Mouse (Mus musculus) heart, embryonic 13.5 days (tissue): Measurements from ENCODE around the gene Gm11213. TPM values are rescaled to one million over a fixed set of nuclear protein-coding genes. Genes with fewer than 3 reads are reported as not detected.

Experiments used
- ATAC-seq: fragments of 200-750 bp; cut with Nextera tagmentation; 2 replicates; pipeline ENCODE4 v1.8.0; 2017; ENCODE audit warnings: moderate TSS enrichment; ENCODE audit not compliant: insufficient number of reproducible peaks, low FRiP score, low TSS enrichment; ENCODE audit errors: extremely low read depth
- H3K27ac ChIP-seq: fragments of 300-500 bp; sonication (generic); replicated peaks from 2 replicates; pipeline ENCODE4 v1.5.1; 2015; ENCODE audit warnings: moderate library complexity, mild to moderate bottlenecking, inconsistent platforms
- H3K27me3 ChIP-seq: fragments of 300-500 bp; sonication (generic); replicated peaks from 2 replicates; pipeline ENCODE4 v1.6.1; 2015; ENCODE audit warnings: mild to moderate bottlenecking, inconsistent platforms
- H3K36me3 ChIP-seq: fragments of 300-500 bp; sonication (generic); 2 replicates; pipeline ENCODE4 v1.6.1; 2015; ENCODE audit warnings: mild to moderate bottlenecking, inconsistent platforms
- H3K4me1 ChIP-seq: fragments of 300-500 bp; sonication (generic); 2 replicates; pipeline ENCODE4 v1.6.1; 2015; ENCODE audit warnings: inconsistent platforms
- H3K4me2 ChIP-seq: fragments of 300-500 bp; sonication (generic); 2 replicates; pipeline ENCODE4 v1.6.1; 2015; ENCODE audit warnings: inconsistent platforms, mild to moderate bottlenecking, moderate library complexity
- H3K4me3 ChIP-seq: fragments of 300-500 bp; sonication (generic); 2 replicates; pipeline ENCODE4 v1.5.1; 2015; ENCODE audit warnings: moderate library complexity, mild to moderate bottlenecking, inconsistent platforms
- H3K9ac ChIP-seq: fragments of 300-500 bp; sonication (generic); 2 replicates; pipeline ENCODE4 v1.6.1; 2015; ENCODE audit warnings: inconsistent platforms, mild to moderate bottlenecking, moderate library complexity
- H3K9me3 ChIP-seq: fragments of 300-500 bp; sonication (generic); 2 replicates; pipeline ENCODE4 v1.6.1; 2016; ENCODE audit warnings: inconsistent platforms
- WGBS: fragments of 180-500 bp; shearing (Covaris S2); methylation state at CpG from one replicate; pipeline ENCODE4 v1.1.7; 2015; ENCODE audit warnings: mixed read lengths; 5-methylcytosine and 5-hydroxymethylcytosine counted together
- polyA plus RNA-seq: library from polyadenylated mRNA; unstranded; fragments of >200 nt; fragmentation: Nextera tagmentation; extraction: Ambion mirVana; gene quantifications from 2 replicates; pipeline ENCODE4 v1.2.1, GENCODE M21; 2015

Gene Gm11213
- polyA plus RNA-seq, 1 experiment from 2014 or later = not detected

DNA sequence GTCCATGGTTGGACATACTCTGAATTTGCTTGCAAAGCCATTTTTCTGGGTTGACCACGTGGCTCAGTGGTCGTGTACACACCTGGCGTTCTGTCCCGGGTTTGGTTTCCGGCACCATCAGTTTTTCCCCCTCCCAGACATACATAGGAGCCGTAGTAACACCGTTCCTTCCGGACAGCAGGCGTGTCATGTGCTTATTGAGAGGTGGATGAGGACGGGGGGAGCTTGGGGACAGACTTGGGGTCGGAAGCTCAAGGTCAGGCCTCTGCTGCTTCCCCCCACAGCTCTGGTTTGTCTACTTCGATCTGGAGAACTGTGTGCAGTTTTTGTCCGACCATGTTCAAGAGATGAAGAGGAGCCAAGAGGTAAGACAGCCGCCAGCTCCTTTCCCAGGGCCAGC, 25.4 kb downstream of the Gm11213 start:
- Histone ChIP-seq H3K4me2 (no peak overlapping the region), H3K4me1 (no peaks in the 10 kb centered on the region), H3K4me3 (no peak overlapping the region), H3K9me3 (0 out of 2 replicates have a peak, but pooled peaks cover 6% of the 10 kb centered on the region), H3K27me3 (no peaks in the 10 kb centered on the region), H3K36me3 (peaks cover 9% of the 10 kb centered on the region), H3K9ac (no peak overlapping the region), H3K27ac (no peak overlapping the region)
- WGBS = 84% methylated on average over 14 of the region's 14 CpGs
- ATAC-seq = no peak

DNA sequence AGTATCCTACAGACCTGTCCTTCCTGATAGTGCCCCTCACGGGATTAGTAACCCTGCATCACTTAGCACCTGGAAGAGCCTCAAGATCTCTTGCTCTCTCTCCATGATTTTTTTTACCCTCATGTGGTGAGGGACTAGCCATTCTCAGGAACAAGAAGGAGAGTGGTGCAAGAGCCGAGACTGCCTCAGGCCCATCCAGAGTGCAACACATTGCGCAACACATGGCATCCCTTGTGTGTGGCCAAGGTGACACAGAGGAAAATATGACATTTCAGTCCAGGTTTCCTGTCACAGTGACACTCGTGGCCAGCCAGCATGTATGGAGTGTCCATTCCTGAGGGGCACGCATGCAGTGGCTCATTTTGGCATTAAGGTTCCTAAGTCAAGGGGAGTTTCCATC, 32.4 kb downstream of the Gm11213 start:
- H3K4me1 ChIP-seq = peaks cover 11% of the 10 kb centered on the region; the same call in 1 of the 2 replicates
- no peak overlapping the region for H3K9ac ChIP-seq
- no peaks in the 10 kb centered on the region for H3K27me3 ChIP-seq
- H3K9me3 ChIP-seq = 0 out of 2 replicates have a peak, but pooled peaks cover 12% of the 10 kb centered on the region
- H3K36me3 ChIP-seq = peaks cover 23% of the 10 kb centered on the region
- 77% methylated on average over 5 of the region's 5 CpGs for WGBS
- ATAC-seq = no peak
- H3K4me2 ChIP-seq = no peak overlapping the region
- no peak overlapping the region for H3K4me3 ChIP-seq
- H3K27ac ChIP-seq = no peak overlapping the region

DNA sequence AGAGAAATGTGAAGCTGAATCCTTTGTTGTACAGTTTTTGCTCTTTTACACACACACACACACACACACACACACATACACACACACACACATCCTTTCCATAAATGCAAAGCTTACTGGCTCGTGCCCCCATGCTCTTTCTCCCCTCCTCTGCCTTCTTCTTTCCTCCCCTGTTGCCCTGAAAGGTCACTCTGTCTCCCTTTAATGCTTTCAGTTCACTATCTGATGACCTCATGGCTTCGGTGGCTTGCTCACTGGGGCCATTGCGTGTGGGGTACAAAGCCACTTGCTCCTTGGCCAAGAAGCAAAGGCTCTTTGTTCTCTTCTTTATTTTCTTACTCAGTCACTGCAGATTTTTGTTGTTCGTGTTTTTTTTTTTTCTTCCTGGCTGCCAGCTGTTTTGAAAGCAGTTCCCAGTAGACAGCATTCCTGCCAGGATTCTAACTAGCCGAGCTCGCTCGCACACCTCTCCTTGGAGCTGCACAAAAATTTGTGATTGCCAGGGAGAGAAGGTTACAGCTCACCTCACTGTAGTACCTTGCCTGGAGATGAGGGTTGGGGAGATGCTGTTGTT, 34.8 kb downstream of the Gm11213 start:
- WGBS = 50% methylated on average over 7 of the region's 7 CpGs
- no peak overlapping the region for H3K27ac ChIP-seq
- H3K9ac ChIP-seq = no peak overlapping the region
- no peak overlapping the region for H3K4me2 ChIP-seq
- 0 out of 2 replicates have a peak, but pooled peaks cover 7% of the 10 kb centered on the region for H3K9me3 ChIP-seq
- no peak for ATAC-seq
- peaks cover 11% of the 10 kb centered on the region; the same call in 1 of the 2 replicates for H3K4me1 ChIP-seq
- H3K27me3 ChIP-seq = no peaks in the 10 kb centered on the region
- H3K4me3 ChIP-seq = no peak overlapping the region
- H3K36me3 ChIP-seq = peaks cover 28% of the 10 kb centered on the region

DNA sequence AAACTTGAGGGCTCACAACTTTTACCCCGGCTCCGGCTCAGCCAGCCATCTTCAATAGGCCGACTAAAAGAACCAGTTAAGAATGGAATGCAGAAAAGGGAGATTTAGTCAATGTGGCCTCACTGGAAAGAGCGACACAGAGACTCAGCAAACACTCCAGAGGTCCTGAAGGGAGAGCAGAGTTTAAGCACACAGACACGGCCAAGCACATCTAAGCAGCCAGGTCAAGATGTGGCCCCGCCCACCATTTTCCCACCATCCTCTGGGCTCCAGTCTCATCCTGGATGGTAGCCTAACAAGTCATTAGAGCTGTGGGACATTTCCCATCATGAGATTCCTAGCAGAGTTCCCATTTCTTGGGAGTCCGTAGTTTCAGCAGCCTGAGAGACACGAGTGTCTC, 35.7 kb downstream of the Gm11213 start:
- no peak overlapping the region for H3K27ac ChIP-seq
- 78% methylated on average over 8 of the region's 8 CpGs for WGBS

DNA sequence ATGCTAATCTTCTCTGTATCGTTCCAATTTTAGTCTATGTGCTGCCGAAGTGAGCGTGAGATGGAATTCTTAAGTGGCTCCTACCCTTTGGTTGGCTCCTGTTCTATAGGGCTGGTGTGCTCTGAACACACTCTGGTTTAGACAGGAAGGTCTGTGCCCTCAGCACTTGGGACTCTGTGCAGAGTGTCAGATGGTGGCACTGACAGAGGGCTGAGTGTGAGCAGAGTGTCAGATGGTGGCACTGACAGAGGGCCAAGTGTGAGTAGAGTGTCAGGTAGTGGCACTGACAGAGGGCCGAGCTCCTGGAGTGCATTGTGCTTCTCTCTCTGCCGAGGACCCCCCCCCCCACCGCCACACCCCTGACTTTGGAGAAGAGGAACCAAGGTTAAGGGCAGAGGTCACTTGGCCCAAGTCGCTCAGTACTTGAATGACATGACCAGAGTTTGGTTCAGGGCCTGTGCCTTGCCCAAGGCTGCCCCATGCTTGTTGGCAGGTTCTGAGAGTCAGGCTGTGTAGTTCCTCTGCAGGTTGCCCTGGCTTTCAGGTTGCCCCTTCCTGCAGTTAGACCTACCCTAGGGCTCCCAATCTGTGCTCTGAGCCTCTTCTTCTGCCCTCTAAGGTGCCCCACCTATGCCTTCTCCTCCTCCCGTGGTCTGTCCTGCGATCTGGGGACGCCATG, 37.2 kb downstream of the Gm11213 start:
- Histone ChIP-seq H3K36me3 (peaks cover 18% of the 10 kb centered on the region), H3K4me3 (no peak overlapping the region), H3K9me3 (no peaks in the 10 kb centered on the region), H3K4me1 (peaks cover 11% of the 10 kb centered on the region; the same call in 1 of the 2 replicates), H3K4me2 (no peak overlapping the region), H3K27me3 (no peaks in the 10 kb centered on the region), H3K27ac (no peak overlapping the region), H3K9ac (no peak overlapping the region)
- no peak; the same call in 1 of the 2 replicates for ATAC-seq
- 61% methylated on average over 10 of the region's 10 CpGs for WGBS

More for the DNA sequence above, 35.7 kb downstream of the Gm11213 start:
- H3K4me2 ChIP-seq = no peak overlapping the region
- peaks cover 28% of the 10 kb centered on the region for H3K36me3 ChIP-seq
- H3K9ac ChIP-seq = no peak overlapping the region
- ATAC-seq = no peak
- H3K4me3 ChIP-seq = no peak overlapping the region
- H3K27me3 ChIP-seq = no peaks in the 10 kb centered on the region
- H3K9me3 ChIP-seq = 0 out of 2 replicates have a peak, but pooled peaks cover 7% of the 10 kb centered on the region
- peaks cover 11% of the 10 kb centered on the region; the same call in 1 of the 2 replicates for H3K4me1 ChIP-seq

DNA sequence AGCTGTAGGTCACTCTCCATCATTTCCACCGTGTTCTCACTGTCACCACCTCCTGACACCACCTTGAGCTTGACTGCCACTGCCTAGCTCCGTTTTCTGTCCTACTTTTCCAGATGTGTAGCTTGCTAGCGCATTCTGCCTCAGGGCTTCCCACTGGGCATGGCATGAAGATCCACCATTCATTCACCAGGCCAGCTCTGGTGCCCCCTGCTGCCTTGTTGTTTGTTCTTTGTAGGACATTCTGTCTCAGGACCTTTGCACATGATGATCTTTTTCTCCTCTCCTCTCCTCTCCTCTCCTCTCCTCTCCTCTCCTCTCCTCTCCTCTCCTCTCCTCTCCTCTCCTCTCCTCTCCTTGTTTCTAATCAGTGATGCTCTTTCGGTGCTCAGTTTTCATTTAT, 42.3 kb downstream of the Gm11213 start:
- ATAC-seq = no peak
- H3K27ac ChIP-seq = no peak overlapping the region

DNA sequence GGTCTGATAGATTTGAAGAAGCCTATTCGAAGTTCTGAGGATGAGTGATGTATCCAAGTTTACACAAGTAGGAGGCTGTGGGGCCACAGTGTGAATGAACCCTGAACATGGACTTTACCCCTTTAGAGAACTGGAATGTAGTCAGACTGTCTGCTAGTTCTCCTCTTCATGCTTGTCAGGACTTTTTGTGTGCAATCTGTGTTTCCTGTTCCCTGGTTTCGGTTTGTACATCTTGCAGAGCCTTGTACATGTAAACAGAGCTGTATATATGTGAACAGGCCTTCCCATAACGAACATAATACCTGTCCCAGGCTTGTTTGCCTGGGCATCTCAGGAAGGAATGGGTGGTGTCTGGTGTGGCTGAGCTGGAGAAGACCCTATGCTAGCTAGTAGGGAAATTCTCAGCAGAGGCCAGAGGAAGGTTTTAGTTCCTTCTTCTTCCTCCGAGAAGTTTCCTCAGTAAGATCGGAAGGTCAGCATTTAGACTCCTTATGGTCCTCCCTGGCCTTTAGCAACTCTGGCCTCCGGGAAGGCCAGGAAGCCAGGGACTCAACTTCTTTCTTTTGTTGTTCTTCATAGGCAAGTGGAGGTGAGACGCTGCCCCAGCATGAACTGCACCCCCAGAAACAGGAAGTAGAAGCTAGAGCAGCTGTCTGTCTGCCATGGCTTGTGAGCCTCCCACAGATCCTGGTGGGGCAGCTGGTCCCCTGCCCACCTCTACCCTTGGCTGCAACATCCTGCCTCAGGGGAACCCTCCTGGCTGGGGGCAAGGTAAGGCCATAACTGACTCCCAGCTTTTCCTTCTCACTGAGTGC, 43.0 kb downstream of the Gm11213 start:
- Histone ChIP-seq H3K27me3 (no peaks in the 10 kb centered on the region), H3K4me2 (no peak overlapping the region), H3K4me1 (peaks cover 34% of the 10 kb centered on the region), H3K9me3 (no peaks in the 10 kb centered on the region), H3K9ac (no peak overlapping the region; the same call in 1 of the 2 replicates), H3K27ac (no peak overlapping the region), H3K36me3 (peaks cover 12% of the 10 kb centered on the region), H3K4me3 (no peak overlapping the region)
- 66% methylated on average over 7 of the region's 7 CpGs for WGBS
- no peak for ATAC-seq

More for the DNA sequence above, 42.3 kb downstream of the Gm11213 start:
- H3K9me3 ChIP-seq = no peaks in the 10 kb centered on the region
- peaks cover 12% of the 10 kb centered on the region for H3K36me3 ChIP-seq
- no peak overlapping the region for H3K4me3 ChIP-seq
- no peaks in the 10 kb centered on the region for H3K27me3 ChIP-seq
- H3K9ac ChIP-seq = no peak overlapping the region
- H3K4me2 ChIP-seq = no peak overlapping the region
- H3K4me1 ChIP-seq = peaks cover 27% of the 10 kb centered on the region
- WGBS = 69% methylated on average over 4 of the region's 4 CpGs

DNA sequence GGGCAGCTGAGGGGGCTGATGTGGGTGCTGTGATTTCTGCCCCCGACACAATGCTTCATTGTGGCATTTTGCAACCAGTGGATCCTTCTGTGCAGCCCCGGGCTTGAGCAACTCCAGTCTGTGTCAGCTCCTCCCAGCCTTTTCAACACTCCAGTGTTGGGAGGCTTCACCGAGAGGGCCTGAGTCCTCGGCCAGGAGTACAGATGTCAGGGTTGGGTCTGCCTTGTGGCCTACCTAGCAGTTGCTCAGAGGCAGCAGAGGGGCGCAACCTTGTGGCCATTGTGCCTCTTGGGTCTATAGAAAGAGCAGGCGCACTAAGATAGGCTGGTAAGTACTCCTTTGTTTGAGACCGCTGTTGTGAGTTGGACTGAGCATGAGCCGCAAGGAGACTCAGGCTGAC, 45.0 kb downstream of the Gm11213 start:
- Histone ChIP-seq H3K36me3 (peaks cover 10% of the 10 kb centered on the region), H3K4me1 (peaks cover 43% of the 10 kb centered on the region), H3K27ac (0 out of 2 replicates have a peak overlapping the region, but pooled peaks have one; percentile 33), H3K9ac (0 out of 2 replicates have a peak overlapping the region, but pooled peaks have one; percentile 28), H3K9me3 (no peaks in the 10 kb centered on the region), H3K27me3 (no peaks in the 10 kb centered on the region), H3K4me3 (no peak overlapping the region), H3K4me2 (peak overlapping the region; percentile 87)
- no peak for ATAC-seq
- 53% methylated on average over 8 of the region's 8 CpGs for WGBS

DNA sequence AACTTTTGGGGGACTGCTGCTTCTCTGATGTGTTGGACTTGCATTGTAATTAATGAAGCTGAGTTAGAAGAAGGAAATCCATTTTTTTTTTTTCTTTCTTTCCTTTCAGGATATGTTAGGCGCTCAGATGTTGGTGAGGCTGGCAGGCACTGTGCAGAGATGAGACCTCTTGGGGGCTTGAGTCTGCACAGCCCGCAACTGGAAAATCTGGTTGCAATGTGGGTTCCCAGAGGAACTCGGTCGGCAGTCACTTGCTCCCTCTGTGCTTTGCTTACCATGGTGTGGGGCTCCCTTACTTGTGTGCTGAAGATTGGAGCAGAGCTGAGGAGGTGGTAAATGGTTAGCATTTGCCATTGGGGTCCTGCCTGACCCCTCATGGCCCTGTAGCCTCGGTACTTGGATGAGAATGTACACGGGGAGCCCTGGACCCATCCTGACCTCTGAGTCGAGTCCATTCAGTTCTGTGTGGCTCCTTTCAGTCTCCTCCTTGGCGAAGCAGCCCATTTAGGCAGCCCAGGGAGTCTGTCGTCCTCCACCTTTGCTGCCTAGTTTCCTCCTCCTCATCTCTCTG, 45.8 kb downstream of the Gm11213 start:
- Histone ChIP-seq H3K4me3 (peak overlapping the region; percentile 76), H3K4me2 (peak overlapping the region; percentile 87), H3K27me3 (no peaks in the 10 kb centered on the region), H3K9me3 (no peaks in the 10 kb centered on the region), H3K36me3 (peaks cover 19% of the 10 kb centered on the region), H3K27ac (peak overlapping the region; percentile 33; the same call in 1 of the 2 replicates), H3K4me1 (peaks cover 43% of the 10 kb centered on the region), H3K9ac (peak overlapping the region; percentile 90)
- WGBS = 40% methylated on average over 9 of the region's 9 CpGs
- no peak for ATAC-seq

DNA sequence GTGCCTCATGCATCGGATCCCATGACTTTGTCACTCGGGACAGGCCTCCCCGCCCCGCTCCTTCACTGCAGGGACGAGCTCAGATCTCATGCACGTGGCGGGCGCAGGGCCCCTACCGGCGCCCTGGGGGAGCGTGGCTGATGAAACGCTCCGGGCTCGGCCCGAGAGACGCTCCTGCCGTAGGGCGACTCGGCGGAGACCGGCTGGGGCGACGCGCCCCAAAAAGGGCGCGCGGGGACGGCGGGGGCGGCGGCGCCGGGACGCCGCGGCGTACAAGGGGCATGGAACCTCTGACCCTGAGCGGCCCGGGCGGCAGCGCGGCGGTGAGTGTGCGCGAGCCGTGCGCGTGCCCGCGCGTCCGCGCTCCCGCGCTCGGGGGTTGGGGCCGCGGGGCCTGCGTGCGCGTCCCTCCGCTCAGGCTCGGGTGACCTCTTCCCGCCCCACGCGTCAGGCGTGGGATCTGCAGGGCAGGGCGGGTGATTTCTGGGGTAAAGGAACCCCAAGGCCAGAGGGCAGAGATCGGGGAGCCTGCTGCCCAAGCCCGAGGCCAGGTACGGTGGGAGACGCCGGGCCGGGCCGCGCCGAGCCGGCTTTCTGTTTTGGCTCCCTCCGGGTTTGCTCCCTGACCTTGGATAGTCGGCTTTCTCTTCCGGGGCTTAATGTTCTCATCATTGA, 46.5 kb downstream of the Gm11213 start, which contains the start of gene Tmem268:
Gene Tmem268, plus strand, starts transcription at position 375 of the 675 bp plus-strand sequence.
- Histone ChIP-seq H3K4me1 (peaks cover 43% of the 10 kb centered on the region), H3K9me3 (no peaks in the 10 kb centered on the region), H3K9ac (peak within 1 kb of the TSS; percentile 90), H3K36me3 (peaks cover 25% of the 10 kb centered on the region), H3K27ac (peak within 1 kb of the TSS; percentile 62), H3K4me3 (peak within 1 kb of the TSS; percentile 76), H3K27me3 (no peaks in the 10 kb centered on the region), H3K4me2 (peak within 1 kb of the TSS; percentile 87)
- peak; percentile 56 for ATAC-seq
- under 1% methylated on average over 80 of the region's 81 CpGs for WGBS
